Comparison of ENCODE assay signal across 9 mouse cellular contexts in the genomic region with DNA sequence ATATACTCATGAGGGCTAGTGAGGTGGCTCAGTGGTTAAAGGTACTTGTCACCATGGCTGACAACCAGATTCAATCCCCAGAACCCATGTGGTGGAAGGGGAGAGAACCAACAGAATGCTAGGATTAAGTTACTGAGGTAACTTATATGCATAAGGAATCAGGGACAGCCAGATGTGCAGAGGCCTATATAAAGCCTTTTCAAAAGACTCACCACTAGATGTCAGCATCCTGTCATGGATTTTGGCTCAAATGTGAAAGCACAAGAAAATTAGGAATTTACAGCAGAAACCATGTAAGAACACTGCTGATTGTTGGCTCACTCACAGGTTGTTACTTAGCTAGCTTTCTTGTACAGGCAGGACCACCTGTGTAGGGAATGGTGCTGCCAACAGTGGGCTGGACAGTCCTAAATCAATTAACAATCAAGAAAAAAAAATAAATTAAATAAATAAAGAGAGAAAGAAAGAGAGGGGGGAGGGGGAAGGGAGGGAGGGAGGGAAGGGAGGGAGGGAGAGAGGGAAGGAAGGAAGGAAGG.
DNase-seq lines count a peak whose midpoint lies in the region; ATAC-seq lines count a peak whose summit lies in the region.
"Had no signal": no experiment of that assay in that cellular context is flagged by ENCODE, and none has a peak within 500 bp of the region (broad histone marks: within the 10 kb centered on the region; RNA-seq: fewer than 3 reads in every experiment).

No protein-coding gene starts in this region.

- H3K4me3 ChIP-seq in heart, embryonic 12.5 days = no peak overlapping the region
- H3K4me3 ChIP-seq: liver, embryonic 15.5 days had no signal

- no peak for ATAC-seq in heart, embryonic 12.5 days (ENCODE audit: insufficient number of reproducible peaks, low FRiP score)
- peak; percentile 94 for ATAC-seq in megakaryocyte progenitor cell, adult 5-6 weeks (replicated peaks; ENCODE audit: poor library complexity)

- peak; percentile 19 for DNase-seq in heart, adult 8-10 months (ENCODE audit: low spot score)
- DNase-seq in right cerebral cortex, adult 18-20 months = peak; percentile 9
- DNase-seq in right cerebral cortex, postnatal 36 days (ENCODE audit: low spot score in 2 of 2) = no peak
- peak; percentile 58 for DNase-seq in embryo, embryonic 10 days (ENCODE audit: low spot score)
- DNase-seq in thymus, postnatal 25 days = no peak
- no peak for DNase-seq in ovary, postnatal 36 days (ENCODE audit: low spot score)

- H3K27ac ChIP-seq in heart, embryonic 12.5 days (ENCODE audit: poor library complexity, severe bottlenecking) = no peak overlapping the region
- H3K27ac ChIP-seq: liver, embryonic 15.5 days had no signal

- peaks cover 66% of the 10 kb centered on the region for H3K36me3 ChIP-seq in heart, embryonic 12.5 days

- no peak overlapping the region for H3K4me2 ChIP-seq in heart, embryonic 12.5 days
- H3K4me2 ChIP-seq: liver, embryonic 15.5 days had no signal

- H3K4me1 ChIP-seq in heart, embryonic 12.5 days (replicated peaks) = no peaks in the 10 kb centered on the region
- H3K4me1 ChIP-seq: liver, embryonic 15.5 days had no signal

- no peak overlapping the region for H3K9ac ChIP-seq in heart, embryonic 12.5 days
- H3K9ac ChIP-seq: liver, embryonic 15.5 days had no signal

- H3K27me3 ChIP-seq in heart, embryonic 12.5 days (replicated peaks) = no peaks in the 10 kb centered on the region
- H3K27me3 ChIP-seq: liver, embryonic 15.5 days had no signal

- H3K9me3 ChIP-seq in heart, embryonic 12.5 days (replicated peaks) = no peaks in the 10 kb centered on the region
- H3K9me3 ChIP-seq: liver, embryonic 15.5 days had no signal

Comparison
In these comparisons a context has a peak if more than half of its experiments do, and no peak if none do; other contexts are left out.
1. DNase-seq: peak in heart, adult 8-10 months (single experiment), right cerebral cortex, adult 18-20 months (single experiment) and embryo, embryonic 10 days (single experiment); none in right cerebral cortex, postnatal 36 days (0 of 2), thymus, postnatal 25 days (single experiment) and ovary, postnatal 36 days (single experiment).